Mouse (Mus musculus) midbrain, embryonic 11.5 days (tissue): ENCODE measurements around the gene Capn5. TPM values are rescaled to one million over a fixed set of nuclear protein-coding genes. Genes with fewer than 3 reads are reported as not detected.

ENCODE experiments used
- ATAC-seq: fragments of 200-750 bp; cut with Nextera tagmentation; 2 replicates; pipeline ENCODE4 v1.8.0; 2017; ENCODE audit warnings: moderate TSS enrichment, moderate library complexity; ENCODE audit not compliant: low FRiP score
- DNase-seq: peaks from one replicate; pipeline ENCODE4 v3.0.0; 2015; ENCODE audit warnings: low spot score; ENCODE audit errors: missing footprints
- H3K27ac ChIP-seq: fragments of 300-500 bp; sonication (generic); 2 replicates; pipeline ENCODE4 v1.5.1; 2014; ENCODE audit warnings: low read depth, low read length
- H3K27me3 ChIP-seq: fragments of 300-500 bp; sonication (generic); 2 replicates; pipeline ENCODE4 v1.6.1; 2014; ENCODE audit warnings: mild to moderate bottlenecking, low read length, moderate library complexity, mixed read lengths; ENCODE audit not compliant: control insufficient read depth, insufficient read depth
- H3K36me3 ChIP-seq: fragments of 300-500 bp; sonication (generic); 2 replicates; pipeline ENCODE4 v1.6.1; 2014; ENCODE audit warnings: mild to moderate bottlenecking, low read length, moderate library complexity, mixed read lengths; ENCODE audit not compliant: control insufficient read depth, insufficient read depth
- H3K4me1 ChIP-seq: fragments of 300-500 bp; sonication (generic); 2 replicates; pipeline ENCODE4 v1.6.1; 2014; ENCODE audit warnings: low read length; ENCODE audit not compliant: control insufficient read depth, insufficient read depth
- H3K4me2 ChIP-seq: fragments of 300-500 bp; sonication (generic); 2 replicates; pipeline ENCODE4 v1.6.1; 2014; ENCODE audit warnings: mild to moderate bottlenecking, moderate library complexity
- H3K4me3 ChIP-seq: fragments of 300-500 bp; sonication (generic); 2 replicates; pipeline ENCODE4 v1.5.1; 2014; ENCODE audit warnings: low read depth, low read length
- H3K9ac ChIP-seq: fragments of 300-500 bp; sonication (generic); 2 replicates; pipeline ENCODE4 v1.6.1; 2014; ENCODE audit warnings: low read length
- H3K9me3 ChIP-seq: fragments of 300-500 bp; sonication (generic); 2 replicates; pipeline ENCODE4 v1.6.1; 2016; ENCODE audit warnings: low read length; ENCODE audit not compliant: control insufficient read depth
- WGBS: fragments of 180-500 bp; shearing (Covaris S2); extraction: QIAGEN DNeasy Blood & Tissue Kit; methylation state at CpG from one replicate; pipeline ENCODE4 v1.1.7; 2014; 5-methylcytosine and 5-hydroxymethylcytosine counted together
- polyA plus RNA-seq: library from polyadenylated mRNA; unstranded; fragments of >200 nt; fragmentation: Nextera tagmentation; extraction: Ambion mirVana; gene quantifications from 2 replicates; pipeline ENCODE4 v1.2.1, GENCODE M21; 2014

Gene Capn5
- polyA plus RNA-seq, 1 experiment from 2014 or later = 3.7 TPM

DNA sequence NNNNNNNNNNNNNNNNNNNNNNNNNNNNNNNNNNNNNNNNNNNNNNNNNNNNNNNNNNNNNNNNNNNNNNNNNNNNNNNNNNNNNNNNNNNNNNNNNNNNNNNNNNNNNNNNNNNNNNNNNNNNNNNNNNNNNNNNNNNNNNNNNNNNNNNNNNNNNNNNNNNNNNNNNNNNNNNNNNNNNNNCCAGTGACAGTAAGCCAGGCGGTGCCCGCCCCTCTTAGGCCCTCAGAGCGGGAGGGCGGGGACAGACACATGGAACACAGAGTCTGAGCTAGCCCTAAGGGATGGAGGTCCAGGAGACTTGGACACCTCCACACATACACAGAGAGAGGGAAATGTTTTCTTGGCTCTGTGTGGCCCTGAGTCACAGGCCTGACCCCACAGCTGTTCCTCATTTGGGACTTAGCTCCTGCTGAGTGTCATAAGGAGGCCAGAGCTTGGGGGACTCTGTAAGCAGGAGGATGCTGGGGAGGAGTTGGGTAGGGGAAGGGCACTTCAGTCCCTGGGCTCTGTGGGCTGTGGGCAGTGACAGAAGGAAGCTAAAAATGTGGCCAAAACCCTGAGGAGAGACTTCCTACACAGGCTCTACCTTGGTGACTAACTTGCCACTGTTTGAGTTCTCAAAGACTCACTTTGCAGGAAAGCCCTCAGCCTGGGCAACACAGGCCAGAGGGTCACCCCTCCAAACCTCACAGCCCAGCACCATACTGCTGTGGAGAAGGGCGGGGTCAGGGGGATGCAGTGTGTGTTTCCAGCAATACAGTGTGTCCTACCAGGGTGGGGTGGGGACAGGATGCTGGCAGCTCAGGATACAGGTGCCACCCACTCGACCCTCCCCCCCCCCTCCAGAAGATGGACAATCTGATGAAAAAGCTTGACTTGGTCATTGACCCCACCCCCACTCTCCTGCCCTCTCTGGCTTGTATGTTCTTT lies 6.7 kb downstream of the Capn5 start:
- H3K27ac ChIP-seq = no peak overlapping the region
- H3K36me3 ChIP-seq = no peaks in the 10 kb centered on the region
- WGBS = 54% methylated on average over 6 of the region's 6 CpGs
- DNase-seq (peak; percentile 83), ATAC-seq (0 out of 2 replicates have a peak, but pooled peaks have one; percentile 38)
- H3K9me3 ChIP-seq = no peaks in the 10 kb centered on the region
- no peaks in the 10 kb centered on the region for H3K27me3 ChIP-seq
- peaks cover 3% of the 10 kb centered on the region; the same call in 1 of the 2 replicates for H3K4me1 ChIP-seq
- H3K9ac ChIP-seq = no peak overlapping the region
- no peak overlapping the region for H3K4me3 ChIP-seq
- H3K4me2 ChIP-seq = no peak overlapping the region

DNA sequence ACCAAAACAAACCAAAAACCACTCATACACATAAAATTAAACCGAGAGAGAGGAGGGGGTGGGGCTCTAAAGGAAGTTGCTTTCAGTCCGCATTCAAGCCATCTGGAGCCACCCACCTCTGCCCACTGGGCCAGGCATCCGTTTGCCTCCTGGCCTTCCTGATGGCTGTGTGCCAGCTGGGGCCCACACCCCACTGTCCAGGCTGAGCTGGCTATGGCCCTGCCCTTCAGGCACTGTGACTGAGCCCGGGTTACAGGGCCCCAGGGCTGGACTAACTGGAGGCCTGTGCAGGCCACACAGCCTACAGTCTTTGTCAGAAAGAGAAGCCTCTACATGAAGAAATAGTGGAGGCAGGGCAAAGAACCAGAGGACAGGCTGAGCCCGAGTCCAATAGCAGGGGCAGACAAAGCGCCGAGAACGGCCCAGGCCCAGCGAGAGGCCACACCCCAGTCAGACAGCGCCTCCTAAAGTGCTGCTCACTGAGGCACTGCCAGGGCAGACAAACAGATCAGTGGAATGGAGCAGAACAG lies 13.0 kb downstream of the Capn5 start:
- H3K4me2 ChIP-seq = no peak overlapping the region
- H3K9ac ChIP-seq = no peak overlapping the region
- no peak overlapping the region for H3K4me3 ChIP-seq
- H3K27ac ChIP-seq = no peak overlapping the region
- H3K9me3 ChIP-seq = no peaks in the 10 kb centered on the region
- no peaks in the 10 kb centered on the region for H3K4me1 ChIP-seq
- ATAC-seq = no peak
- no peaks in the 10 kb centered on the region for H3K36me3 ChIP-seq
- DNase-seq = peak; percentile 79
- WGBS = 62% methylated on average over 10 of the region's 10 CpGs
- H3K27me3 ChIP-seq = no peaks in the 10 kb centered on the region

GRCm38 (mm10) chr7:98164382-98164998 lies 13.6 kb downstream of the Capn5 start:
- H3K4me1 ChIP-seq = no peaks in the 10 kb centered on the region
- no peak overlapping the region for H3K4me2 ChIP-seq
- H3K4me3 ChIP-seq = no peak overlapping the region
- H3K27ac ChIP-seq = no peak overlapping the region
- WGBS = 81% methylated on average over 9 of the region's 9 CpGs
- no peaks in the 10 kb centered on the region for H3K36me3 ChIP-seq
- no peaks in the 10 kb centered on the region for H3K27me3 ChIP-seq
- DNase-seq = no peak
- H3K9me3 ChIP-seq = no peaks in the 10 kb centered on the region
- no peak overlapping the region for H3K9ac ChIP-seq
- ATAC-seq = no peak

- DNase-seq (no peak), ATAC-seq (no peak)
- 65% methylated on average over 3 of the region's 3 CpGs for WGBS
- H3K9ac ChIP-seq = no peak overlapping the region
- no peak overlapping the region for H3K4me2 ChIP-seq
- no peaks in the 10 kb centered on the region for H3K4me1 ChIP-seq
- no peaks in the 10 kb centered on the region for H3K36me3 ChIP-seq
- H3K27me3 ChIP-seq = no peaks in the 10 kb centered on the region
- H3K27ac ChIP-seq = no peak overlapping the region
- H3K9me3 ChIP-seq = no peaks in the 10 kb centered on the region
- no peak overlapping the region for H3K4me3 ChIP-seq
Measured at GRCm38 (mm10) chr7:98163700-98164099, 14.4 kb downstream of the Capn5 start.

DNA sequence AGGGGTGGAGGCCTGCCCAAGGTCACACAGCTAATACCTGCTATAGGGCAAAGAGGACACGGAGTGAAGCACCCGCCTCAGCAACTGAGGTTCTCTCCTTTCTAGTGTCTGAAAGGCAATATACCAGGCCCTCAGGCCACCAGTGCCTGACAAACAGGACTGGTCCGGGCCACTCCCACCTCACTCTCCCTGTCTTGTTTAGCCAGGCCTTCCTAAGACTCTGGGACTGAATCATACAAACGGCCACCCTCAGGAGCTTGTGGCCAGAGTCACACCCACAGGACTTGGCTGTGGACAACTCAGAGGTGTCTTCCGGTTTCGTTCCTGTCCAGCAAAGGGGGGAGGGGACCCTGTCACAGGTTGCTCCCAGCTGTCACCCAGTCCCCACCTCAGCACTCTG lies 15.8 kb downstream of the Capn5 start:
- H3K27me3 ChIP-seq = no peaks in the 10 kb centered on the region
- 90% methylated on average over 6 of the region's 6 CpGs for WGBS
- no peak overlapping the region for H3K9ac ChIP-seq
- no peaks in the 10 kb centered on the region for H3K4me1 ChIP-seq
- ATAC-seq = no peak
- H3K27ac ChIP-seq = no peak overlapping the region
- H3K9me3 ChIP-seq = no peaks in the 10 kb centered on the region
- H3K36me3 ChIP-seq = no peaks in the 10 kb centered on the region
- H3K4me3 ChIP-seq = no peak overlapping the region
- DNase-seq = no peak
- no peak overlapping the region for H3K4me2 ChIP-seq

DNA sequence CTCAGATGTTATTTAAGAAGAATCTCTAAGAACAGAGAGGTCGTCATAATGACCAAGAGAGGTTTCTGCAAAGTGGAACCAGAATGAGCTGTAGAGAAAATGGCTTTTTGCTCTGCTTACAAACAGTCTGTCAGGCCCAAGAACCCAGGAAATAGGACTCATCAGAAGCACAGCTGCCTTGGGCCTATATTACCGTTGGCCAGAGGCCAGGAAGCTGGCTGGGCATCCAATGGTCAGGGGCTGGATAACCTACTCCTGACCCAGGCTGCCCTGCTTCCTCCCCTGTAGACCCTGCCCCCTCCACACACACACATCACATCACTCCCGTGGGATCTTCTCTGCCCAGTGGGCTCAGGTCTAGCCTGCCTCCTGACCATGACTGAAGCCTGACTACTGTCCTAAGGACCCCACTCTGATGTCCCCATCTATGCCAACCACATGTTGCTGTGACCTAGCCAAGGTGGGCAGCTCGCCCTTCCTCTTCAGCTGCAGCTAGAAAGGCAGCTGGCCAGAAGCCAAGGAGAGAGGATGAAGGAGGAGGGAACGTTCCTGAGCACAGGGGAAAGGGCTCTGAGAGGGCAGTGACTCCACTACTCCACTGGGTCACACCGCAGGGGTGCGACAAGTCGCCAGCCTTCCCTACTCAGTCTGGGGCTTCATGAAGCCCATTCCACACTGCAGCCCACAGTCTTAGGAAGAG lies 17.9 kb downstream of the Capn5 start:
- DNase-seq (no peak), ATAC-seq (no peak)
- no peaks in the 10 kb centered on the region for H3K36me3 ChIP-seq
- H3K4me1 ChIP-seq = peaks cover 6% of the 10 kb centered on the region
- no peak overlapping the region; the same call in 1 of the 2 replicates for H3K9ac ChIP-seq
- no peak overlapping the region for H3K27ac ChIP-seq
- no peak overlapping the region for H3K4me2 ChIP-seq
- no peaks in the 10 kb centered on the region for H3K27me3 ChIP-seq
- H3K9me3 ChIP-seq = no peaks in the 10 kb centered on the region
- 59% methylated on average over 8 of the region's 8 CpGs for WGBS
- no peak overlapping the region for H3K4me3 ChIP-seq

DNA sequence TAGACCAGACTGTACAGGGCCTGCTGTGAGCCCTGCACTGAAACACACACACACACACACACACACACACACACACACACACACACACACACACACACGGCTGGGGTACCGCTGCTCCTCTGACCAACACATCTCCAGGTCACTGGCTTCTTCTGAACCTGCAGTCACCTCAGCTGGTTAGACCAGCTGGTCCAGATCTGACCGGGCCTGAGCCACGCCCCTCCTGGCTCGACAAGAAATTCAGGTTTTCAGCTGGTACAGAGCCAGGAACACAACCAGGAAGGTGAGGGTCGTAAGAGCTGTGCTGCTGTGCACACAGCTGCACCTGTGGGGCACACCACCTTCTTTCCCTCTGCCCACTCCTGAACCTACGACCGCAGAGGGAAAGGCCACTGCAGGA lies 19.6 kb downstream of the Capn5 start:
- DNase-seq (no peak), ATAC-seq (no peak)
- Histone ChIP-seq H3K9me3 (no peaks in the 10 kb centered on the region), H3K27me3 (no peaks in the 10 kb centered on the region), H3K4me3 (no peak overlapping the region), H3K36me3 (no peaks in the 10 kb centered on the region), H3K9ac (no peak overlapping the region), H3K4me1 (peaks cover 6% of the 10 kb centered on the region), H3K27ac (no peak overlapping the region), H3K4me2 (no peak overlapping the region)
- 63% methylated on average over 8 of the region's 8 CpGs for WGBS

- ATAC-seq (no peak), DNase-seq (no peak)
- no peaks in the 10 kb centered on the region for H3K9me3 ChIP-seq
- H3K27me3 ChIP-seq = no peaks in the 10 kb centered on the region
- H3K4me3 ChIP-seq = no peak overlapping the region
- H3K4me2 ChIP-seq = no peak overlapping the region
- H3K27ac ChIP-seq = no peak overlapping the region
- no peak overlapping the region for H3K9ac ChIP-seq
- WGBS = 62% methylated on average over 5 of the region's 5 CpGs
- no peaks in the 10 kb centered on the region for H3K36me3 ChIP-seq
- peaks cover 6% of the 10 kb centered on the region for H3K4me1 ChIP-seq
Measured at GRCm38 (mm10) chr7:98157636-98158332, 20.3 kb downstream of the Capn5 start.
